Mouse (Mus musculus) gastrocnemius, postnatal 14 days (tissue): ENCODE results near the gene Cdh22. TPM values are rescaled to one million over a fixed set of nuclear protein-coding genes. Genes with fewer than 3 reads are reported as not detected.
A peak's percentile ranks its signal among the peaks of the same experiment; 100 is the strongest.

Experiments
- DNase-seq: peaks from one replicate; pipeline ENCODE4 v3.0.0; 2021; ENCODE audit warnings: mixed read lengths
- intact Hi-C: fragments of 180-260 bp; cut with DNase I; formaldehyde crosslinking; loops from one replicate; pipeline ENCODE4 v1.15.1; 2025; ENCODE audit warnings: low total_unique reads
- total RNA-seq, 2 experiments: library from RNA; stranded (reverse); gene quantifications; 2 replicates each; pipeline ENCODE4 v1.2.3; 2021

Gene Cdh22
- total RNA-seq, 2 experiments from 2014 or later = 0.13 to 0.18 TPM

DNA sequence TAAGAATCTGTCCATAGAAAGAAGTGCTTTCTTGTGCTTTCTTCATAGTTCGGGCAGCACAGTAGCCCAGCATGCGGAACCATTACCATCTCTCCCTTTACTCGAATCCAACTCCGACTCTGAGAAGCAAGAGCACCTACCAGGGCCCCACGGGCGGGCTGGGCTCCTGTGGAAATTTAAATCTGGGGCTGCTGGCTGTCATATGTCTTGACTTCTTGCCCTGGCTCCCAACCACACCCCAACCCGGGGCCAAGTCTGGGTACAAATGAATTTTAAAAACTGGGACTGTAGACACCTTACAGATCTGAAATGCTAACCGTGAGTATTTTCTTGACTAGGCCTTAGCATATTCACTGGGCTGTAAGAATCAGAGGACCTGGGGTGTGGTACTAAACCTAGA lies 18.6 kb upstream of the Cdh22 start:
- intact Hi-C loops = no loop called here
- DNase-seq = no peak

DNA sequence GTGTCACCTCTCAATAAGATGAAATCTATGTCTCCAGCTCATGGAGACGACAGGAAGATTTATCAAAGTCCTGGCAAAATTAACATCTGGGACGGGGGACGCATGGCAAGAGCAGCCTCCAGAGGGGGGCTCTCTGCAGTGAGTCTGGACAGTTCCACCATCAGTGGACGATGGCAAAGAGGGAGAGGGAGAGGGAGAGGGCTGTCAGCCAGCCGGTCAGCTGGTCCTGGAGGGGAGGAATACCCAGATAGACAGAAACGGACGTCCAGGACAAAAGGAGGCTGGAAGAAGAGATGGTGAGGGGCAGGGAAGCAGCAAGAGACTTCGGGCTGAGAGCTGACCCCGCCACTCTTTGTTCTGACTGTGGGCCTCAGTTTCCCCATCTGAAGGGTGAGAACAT lies 18.1 kb upstream of the Cdh22 start:
- DNase-seq = no peak
- intact Hi-C loops = no loop called here

- no peak for DNase-seq
- intact Hi-C loops = no loop called here
These were observed 17.7 kb upstream of the Cdh22 start for GRCm38 (mm10) chr2:165252381-165252780.

DNA sequence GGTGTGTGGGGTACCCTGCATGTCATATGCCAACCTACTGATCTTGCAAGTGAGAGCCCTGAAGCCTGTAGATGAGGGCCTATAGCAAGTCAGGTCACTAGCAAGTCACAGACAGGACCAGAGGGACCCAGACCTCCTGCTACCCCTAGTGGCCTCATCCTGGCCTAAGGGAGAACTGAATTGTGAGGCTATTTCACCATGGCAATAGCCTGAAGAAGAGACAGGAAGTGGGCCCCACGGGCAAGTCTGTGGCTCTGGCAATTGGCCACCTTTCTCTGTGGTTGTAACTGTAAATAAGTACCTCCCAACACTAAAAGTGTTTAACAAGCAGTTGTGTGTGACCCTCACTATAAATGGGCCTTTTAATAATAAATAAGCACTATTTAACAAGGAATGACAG lies 16.2 kb upstream of the Cdh22 start:
- intact Hi-C loops = no loop called here
- DNase-seq = no peak

- intact Hi-C loops = no loop called here
These were observed 14.3 kb upstream of the Cdh22 start for GRCm38 (mm10) chr2:165248967-165249366.

DNA sequence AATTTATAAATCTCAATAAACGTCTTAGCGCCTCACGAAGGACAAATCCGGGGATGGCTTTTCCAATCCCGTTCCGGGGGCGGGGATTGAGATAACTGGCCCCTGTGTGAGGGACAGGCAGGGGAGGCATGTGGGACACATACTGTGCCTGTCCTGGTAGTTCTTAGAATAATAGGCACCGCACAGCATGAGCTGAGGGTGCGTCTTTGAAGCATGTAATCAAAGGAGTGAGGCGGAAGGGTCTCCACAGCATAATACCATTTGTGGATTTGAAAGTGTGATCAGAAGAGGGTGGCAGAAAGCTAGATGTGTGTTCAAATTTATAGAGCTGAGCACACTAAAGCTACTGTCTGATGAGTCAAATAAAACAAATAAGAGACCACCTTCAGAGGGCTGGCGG lies 11.7 kb upstream of the Cdh22 start:
- intact Hi-C loops = no loop called here

More at GRCm38 (mm10) chr2:165248967-165249366, 14.3 kb upstream of the Cdh22 start:
- no peak for DNase-seq

GRCm38 (mm10) chr2:165243122-165243720 lies 8.6 kb upstream of the Cdh22 start:
- DNase-seq = no peak
- intact Hi-C loops = no loop called here

More for the DNA sequence above, 11.7 kb upstream of the Cdh22 start:
- no peak for DNase-seq

DNA sequence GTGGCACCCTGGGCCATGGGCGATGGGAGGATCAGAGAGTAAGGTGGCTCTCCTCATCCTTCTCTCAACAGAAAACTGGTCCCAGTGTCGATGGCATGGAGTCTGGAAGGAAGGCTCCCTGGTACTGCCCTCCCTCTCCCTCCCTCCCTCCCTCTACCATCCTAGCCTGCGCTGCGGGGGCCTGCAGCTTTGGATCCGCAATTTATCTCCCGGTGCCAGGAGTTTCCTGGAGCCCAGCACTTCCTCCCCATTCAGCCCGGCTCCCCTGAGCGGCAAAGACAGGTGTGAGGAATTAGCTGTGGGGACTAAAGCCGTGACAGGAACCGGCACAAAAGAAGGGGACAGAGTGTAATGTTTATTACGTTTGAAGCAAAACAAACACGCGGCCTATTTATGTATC lies 7.9 kb upstream of the Cdh22 start:
- no peak for DNase-seq
- intact Hi-C loops = no loop called here

- intact Hi-C loops = no loop called here
- no peak for DNase-seq
These were observed 7.1 kb upstream of the Cdh22 start for GRCm38 (mm10) chr2:165241786-165242185.

DNA sequence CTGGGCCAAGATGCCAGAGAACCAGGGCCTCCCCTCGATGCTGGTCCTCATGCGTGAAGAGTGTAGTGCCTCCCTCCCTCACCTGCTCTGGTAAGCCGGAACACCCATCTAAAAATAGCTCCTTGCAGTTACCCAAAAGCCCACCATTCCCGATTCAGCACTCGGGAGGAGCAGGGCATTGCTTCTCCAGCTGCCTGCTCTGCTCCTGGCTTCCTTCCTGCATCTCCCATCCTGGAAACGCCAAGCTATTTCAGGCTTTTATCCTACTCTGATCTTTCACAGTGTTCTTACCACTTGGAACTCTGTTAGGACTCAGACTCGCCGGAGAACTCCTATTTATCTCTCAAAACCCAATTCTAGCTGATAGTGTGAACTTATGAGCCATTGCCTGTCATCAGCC lies 5.7 kb upstream of the Cdh22 start:
- DNase-seq = no peak
- intact Hi-C loops = no loop called here

DNA sequence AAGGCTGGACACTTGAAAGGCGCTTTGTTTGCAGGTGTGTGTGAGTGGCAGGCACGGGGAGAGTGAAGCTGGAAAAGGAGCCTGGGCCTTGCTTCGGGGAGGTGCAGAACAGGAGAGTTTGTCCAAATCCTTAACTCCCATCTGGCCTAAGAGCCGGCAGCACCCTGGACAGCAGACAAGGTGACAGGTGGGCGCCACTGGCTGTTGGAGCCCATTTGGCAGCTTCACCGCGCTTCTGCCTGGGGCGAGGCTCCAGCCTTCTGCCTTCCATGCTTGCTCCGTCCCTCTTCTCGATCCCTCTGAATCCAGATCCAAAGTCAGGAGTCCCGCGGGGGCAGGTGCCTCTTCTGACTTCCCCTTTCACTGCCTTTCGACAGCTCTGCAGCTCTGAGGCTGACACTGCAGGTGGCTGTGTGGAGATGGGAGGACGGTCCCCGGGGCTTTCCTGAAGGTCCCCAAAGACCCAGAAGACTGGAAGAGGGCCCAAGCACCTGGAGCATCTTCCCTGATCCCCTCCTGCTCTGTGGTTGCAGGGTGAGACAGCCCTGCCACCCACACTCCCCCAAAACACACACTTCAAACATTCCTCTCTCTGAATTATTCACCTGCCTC lies 5.0 kb upstream of the Cdh22 start:
- intact Hi-C loops = loop anchor here (10.0 kb wide), 1 partner anchor 95 kb away; no protein-coding TSS in a partner anchor
- no peak for DNase-seq

GRCm38 (mm10) chr2:165238416-165239145 lies 3.9 kb upstream of the Cdh22 start:
- intact Hi-C loops = loop anchor here (10.0 kb wide), 1 partner anchor 96 kb away; no protein-coding TSS in a partner anchor
- DNase-seq = no peak

DNA sequence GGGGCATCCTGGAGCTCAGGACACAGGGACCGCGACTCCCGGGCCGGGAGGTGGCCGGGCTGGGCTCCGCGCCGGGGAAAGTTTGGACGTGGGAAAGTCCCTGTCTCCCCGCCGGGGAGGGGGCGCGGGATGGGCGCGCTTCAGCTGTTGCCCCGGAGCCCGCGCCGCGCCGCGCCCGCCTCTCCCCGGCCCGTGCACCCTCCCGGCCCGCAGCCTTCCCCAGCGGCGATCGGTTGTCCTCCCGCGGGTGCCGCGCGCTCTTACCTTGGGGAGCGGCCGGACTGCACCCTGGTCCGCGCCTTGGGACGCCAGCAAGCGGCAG lies 401 bp downstream of the Cdh22 start:
- DNase-seq = no peak

GRCm38 (mm10) chr2:165233491-165234290 lies 962 bp downstream of the Cdh22 start:
- peak; percentile 65 for DNase-seq
- intact Hi-C loops = loop anchor here (10.0 kb wide), 1 partner anchor 101 kb away; no protein-coding TSS in a partner anchor

More for the DNA sequence above, 401 bp downstream of the Cdh22 start:
- intact Hi-C loops = loop anchor here (10.0 kb wide), 1 partner anchor 101 kb away; no protein-coding TSS in a partner anchor

- intact Hi-C loops = no loop called here
- DNase-seq = no peak
These were observed 5.6 kb downstream of the Cdh22 start for GRCm38 (mm10) chr2:165229050-165229449.

GRCm38 (mm10) chr2:165223837-165224236 lies 10.8 kb downstream of the Cdh22 start:
- intact Hi-C loops = no loop called here
- no peak for DNase-seq

DNA sequence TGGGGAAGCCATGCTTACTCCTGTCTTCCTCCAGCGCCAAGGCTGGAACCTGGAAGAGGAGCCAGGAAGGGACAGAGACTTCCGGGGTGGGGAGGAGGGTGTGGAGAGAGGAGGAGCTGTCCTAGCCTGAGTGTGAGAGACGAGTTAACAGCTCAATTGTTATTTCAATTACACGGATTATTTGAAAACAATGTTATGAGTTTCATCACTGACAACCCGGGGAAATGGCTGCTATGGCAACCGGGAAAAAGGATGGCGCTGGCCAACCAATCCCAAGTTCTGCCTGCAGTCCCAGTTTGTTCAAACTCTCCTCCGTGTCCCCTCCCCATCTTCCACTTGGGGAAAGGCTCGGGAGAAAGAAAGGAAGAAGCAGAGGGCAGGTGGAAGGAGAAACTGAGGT lies 12.7 kb downstream of the Cdh22 start:
- no peak for DNase-seq
- intact Hi-C loops = no loop called here

GRCm38 (mm10) chr2:165220347-165220945 lies 14.2 kb downstream of the Cdh22 start:
- intact Hi-C loops = no loop called here
- DNase-seq = no peak

DNA sequence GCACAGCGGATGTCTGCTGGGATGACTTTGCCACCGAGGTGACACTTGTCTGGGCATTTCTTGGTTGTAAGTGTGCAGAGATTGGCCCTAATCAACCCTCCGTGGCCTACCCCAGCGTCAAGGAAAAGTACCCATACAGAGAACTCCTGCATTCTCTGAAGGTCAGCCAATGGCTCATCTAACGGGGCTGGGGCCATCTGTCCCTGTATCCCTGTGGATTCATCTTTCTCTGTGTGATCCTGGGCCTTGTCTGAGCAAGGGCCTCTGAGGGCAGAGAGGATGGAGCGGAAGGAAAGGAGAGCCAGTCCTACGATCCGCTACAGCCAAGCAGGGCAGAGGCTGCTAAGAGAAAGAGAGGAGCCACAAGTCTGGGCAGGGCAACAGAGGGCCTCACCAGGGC lies 15.7 kb downstream of the Cdh22 start:
- no peak for DNase-seq
- intact Hi-C loops = no loop called here
